Mouse (Mus musculus): ENCODE data around the gene Fndc3b.

The Fndc3b gene

GRCm38 (mm10) chr3:27710648-27711428, at the start of gene Fndc3b:
TSS of gene Fndc3b (minus strand) at chr3:27711307.
- peak; percentile 92 to 93 for DNase-seq (ENCODE audit: low spot score in 2 of 2)

- no peak for DNase-seq (ENCODE audit: low spot score in 2 of 2)
Measured at GRCm38 (mm10) chr3:27760278-27760677, 49.2 kb upstream of the Fndc3b start.

GRCm38 (mm10) chr3:27758976-27759375, 47.9 kb upstream of the Fndc3b start:
- DNase-seq (ENCODE audit: low spot score in 2 of 2) = no peak

GRCm38 (mm10) chr3:27751657-27752056, 40.5 kb upstream of the Fndc3b start:
- DNase-seq (ENCODE audit: low spot score in 2 of 2) = no peak

GRCm38 (mm10) chr3:27751156-27751555, 40.0 kb upstream of the Fndc3b start:
- no peak for DNase-seq (ENCODE audit: low spot score in 2 of 2)

GRCm38 (mm10) chr3:27745651-27746050, 34.5 kb upstream of the Fndc3b start:
- no peak for DNase-seq (ENCODE audit: low spot score in 2 of 2)

- no peak for DNase-seq (ENCODE audit: low spot score in 2 of 2)
Measured at GRCm38 (mm10) chr3:27744754-27745153, 33.6 kb upstream of the Fndc3b start.

GRCm38 (mm10) chr3:27743271-27744145, 32.4 kb upstream of the Fndc3b start:
- DNase-seq (ENCODE audit: low spot score in 2 of 2) = no peak

- DNase-seq (ENCODE audit: low spot score in 2 of 2) = no peak
Measured at GRCm38 (mm10) chr3:27742124-27742523, 31.0 kb upstream of the Fndc3b start.

GRCm38 (mm10) chr3:27740136-27740535, 29.0 kb upstream of the Fndc3b start:
- DNase-seq (ENCODE audit: low spot score in 2 of 2) = peak; percentile 16 to 28

- no peak for DNase-seq (ENCODE audit: low spot score in 2 of 2)
Measured at GRCm38 (mm10) chr3:27736180-27736579, 25.1 kb upstream of the Fndc3b start.

- no peak for DNase-seq (ENCODE audit: low spot score in 2 of 2)
Measured at GRCm38 (mm10) chr3:27735113-27735512, 24.0 kb upstream of the Fndc3b start.

GRCm38 (mm10) chr3:27728798-27729782, 18.0 kb upstream of the Fndc3b start:
- no peak for DNase-seq (ENCODE audit: low spot score in 2 of 2)

GRCm38 (mm10) chr3:27728176-27728575, 17.1 kb upstream of the Fndc3b start:
- DNase-seq (ENCODE audit: low spot score in 2 of 2) = no peak

- DNase-seq (ENCODE audit: low spot score in 2 of 2) = no peak
Measured at GRCm38 (mm10) chr3:27725752-27726151, 14.6 kb upstream of the Fndc3b start.

GRCm38 (mm10) chr3:27724208-27724607, 13.1 kb upstream of the Fndc3b start:
- DNase-seq (ENCODE audit: low spot score in 2 of 2) = no peak

GRCm38 (mm10) chr3:27718829-27719365, 7.8 kb upstream of the Fndc3b start:
- no peak for DNase-seq (ENCODE audit: low spot score in 2 of 2)

- no peak for DNase-seq (ENCODE audit: low spot score in 2 of 2)
Measured at GRCm38 (mm10) chr3:27713971-27714370, 2.9 kb upstream of the Fndc3b start.

GRCm38 (mm10) chr3:27712421-27712820, 1.3 kb upstream of the Fndc3b start:
- DNase-seq (ENCODE audit: low spot score in 2 of 2) = no peak

GRCm38 (mm10) chr3:27709906-27710647, 1.0 kb downstream of the Fndc3b start:
- DNase-seq (ENCODE audit: low spot score in 2 of 2) = peak; percentile 42 to 52

Data from frontal cortex, postnatal 10 days (tissue).